22 mouse cellular contexts compared by ENCODE assay signal in genomic region chr3:35245003-35245402, GRCm38 (mm10).
DNase-seq lines count a peak whose midpoint lies in the region; ATAC-seq and TF ChIP-seq lines count a peak whose summit lies in the region.
"Had no signal": no experiment of that assay in that cellular context is flagged by ENCODE, and none has a peak within 500 bp of the region (broad histone marks: within the 10 kb centered on the region; RNA-seq: fewer than 3 reads in every experiment).

No protein-coding gene starts in this region.

- H3K27me3 ChIP-seq in forebrain, embryonic 13.5 days: no peaks in the 10 kb centered on the region
- no peaks in the 10 kb centered on the region for H3K27me3 ChIP-seq in forebrain, embryonic 15.5 days
- H3K27me3 ChIP-seq in limb, embryonic 13.5 days: no peaks in the 10 kb centered on the region
- H3K27me3 ChIP-seq in limb, embryonic 10.5 days (ENCODE audit: low read depth, poor library complexity, severe bottlenecking): no peaks in the 10 kb centered on the region
- H3K27me3 ChIP-seq: embryonic facial prominence, embryonic 12.5 days; heart, embryonic 15.5 days; hindbrain, embryonic 13.5 days; limb, embryonic 12.5 days had no signal

- no peak for ATAC-seq in forebrain, embryonic 13.5 days
- no peak for ATAC-seq in forebrain, embryonic 15.5 days (replicated peaks)
- ATAC-seq in limb, embryonic 13.5 days (ENCODE audit: low FRiP score, low read depth): no peak
- ATAC-seq: CD4-positive, CD25-positive, alpha-beta regulatory T cell, adult 4 months; inflammation-experienced regulatory T-cells, adult 6 months had no signal

- peaks cover 48% of the 10 kb centered on the region for H3K4me1 ChIP-seq in forebrain, embryonic 13.5 days
- peaks cover 22% of the 10 kb centered on the region for H3K4me1 ChIP-seq in forebrain, embryonic 15.5 days
- H3K4me1 ChIP-seq in limb, embryonic 13.5 days: peaks cover 14% of the 10 kb centered on the region
- no peaks in the 10 kb centered on the region for H3K4me1 ChIP-seq in limb, embryonic 10.5 days
- H3K4me1 ChIP-seq: embryonic facial prominence, embryonic 12.5 days; heart, embryonic 15.5 days; limb, embryonic 12.5 days had no signal

- no peak for TF ChIP-seq CTCF in brain, embryonic 14.5 days (IDR thresholded peaks at IDR 0.05; ENCODE audit: borderline replicate concordance, extremely low read depth, insufficient read depth, insufficient read length)

- 2% methylated on average over 8 of the region's 8 CpGs for WGBS in forebrain, embryonic 13.5 days
- 4% methylated on average over 8 of the region's 8 CpGs for WGBS in forebrain, embryonic 15.5 days
- 28% methylated on average over 8 of the region's 8 CpGs for WGBS in limb, embryonic 13.5 days
- WGBS in limb, embryonic 10.5 days: 41% methylated on average over 8 of the region's 8 CpGs

- DNase-seq in limb, embryonic 10.5 days (ENCODE audit: low spot score): no peak
- DNase-seq in brain, embryonic 14.5 days (ENCODE audit: low read depth): peak; percentile 65
- DNase-seq in embryo, embryonic 11 days: peak; percentile 26
- DNase-seq in thymus, postnatal 14 days: no peak
- DNase-seq: adrenal gland, postnatal 25 days; cerebellum, adult 18-20 months; kidney, adult 11 months; kidney, postnatal 14 days; lung, postnatal 36 days; right cerebral cortex, adult 18-20 months; spleen, adult 18-20 months; thymus, postnatal 36 days had no signal

- H3K9ac ChIP-seq in forebrain, embryonic 13.5 days: no peak overlapping the region
- no peak overlapping the region for H3K9ac ChIP-seq in forebrain, embryonic 15.5 days (replicated peaks)
- H3K9ac ChIP-seq in limb, embryonic 13.5 days: no peak overlapping the region
- H3K9ac ChIP-seq: embryonic facial prominence, embryonic 12.5 days; heart, embryonic 15.5 days; hindbrain, embryonic 13.5 days; limb, embryonic 12.5 days had no signal

- H3K27ac ChIP-seq in forebrain, embryonic 13.5 days: no peak overlapping the region
- H3K27ac ChIP-seq in forebrain, embryonic 15.5 days (replicated peaks): no peak overlapping the region
- no peak overlapping the region for H3K27ac ChIP-seq in limb, embryonic 13.5 days
- H3K27ac ChIP-seq in limb, embryonic 10.5 days: no peak overlapping the region
- H3K27ac ChIP-seq: embryonic facial prominence, embryonic 12.5 days; heart, embryonic 15.5 days; hindbrain, embryonic 13.5 days; limb, embryonic 12.5 days had no signal

- no peak overlapping the region for H3K4me3 ChIP-seq in forebrain, embryonic 13.5 days
- no peak overlapping the region for H3K4me3 ChIP-seq in forebrain, embryonic 15.5 days
- H3K4me3 ChIP-seq in limb, embryonic 13.5 days: no peak overlapping the region
- H3K4me3 ChIP-seq in limb, embryonic 10.5 days: no peak overlapping the region
- H3K4me3 ChIP-seq: embryonic facial prominence, embryonic 12.5 days; heart, embryonic 15.5 days; hindbrain, embryonic 13.5 days; limb, embryonic 12.5 days had no signal

- H3K4me2 ChIP-seq in forebrain, embryonic 13.5 days: peak overlapping the region; percentile 17; the same call in 1 of the 2 replicates
- no peak overlapping the region; the same call in 1 of the 2 replicates for H3K4me2 ChIP-seq in forebrain, embryonic 15.5 days (replicated peaks)
- H3K4me2 ChIP-seq in limb, embryonic 13.5 days (replicated peaks): 0 out of 2 replicates have a peak overlapping the region, but pooled peaks have one; percentile 3
- H3K4me2 ChIP-seq: embryonic facial prominence, embryonic 12.5 days; heart, embryonic 15.5 days; hindbrain, embryonic 13.5 days; limb, embryonic 12.5 days; liver, embryonic 11.5 days had no signal

- TF ChIP-seq POLR2A in brain, embryonic 14.5 days (IDR thresholded peaks at IDR 0.05; ENCODE audit: borderline replicate concordance, extremely low read depth, insufficient read depth, insufficient read length, poor library complexity, severe bottlenecking): no peak

- no peaks in the 10 kb centered on the region for H3K36me3 ChIP-seq in forebrain, embryonic 13.5 days (ENCODE audit: poor library complexity, severe bottlenecking)
- H3K36me3 ChIP-seq in forebrain, embryonic 15.5 days: no peaks in the 10 kb centered on the region
- no peaks in the 10 kb centered on the region for H3K36me3 ChIP-seq in limb, embryonic 13.5 days
- H3K36me3 ChIP-seq in limb, embryonic 10.5 days: no peaks in the 10 kb centered on the region
- H3K36me3 ChIP-seq: embryonic facial prominence, embryonic 12.5 days; heart, embryonic 15.5 days; hindbrain, embryonic 13.5 days; limb, embryonic 12.5 days had no signal

- no peaks in the 10 kb centered on the region for H3K9me3 ChIP-seq in forebrain, embryonic 13.5 days (replicated peaks)
- no peaks in the 10 kb centered on the region for H3K9me3 ChIP-seq in forebrain, embryonic 15.5 days
- H3K9me3 ChIP-seq in limb, embryonic 13.5 days: no peaks in the 10 kb centered on the region
- H3K9me3 ChIP-seq in limb, embryonic 10.5 days (replicated peaks): no peaks in the 10 kb centered on the region
- H3K9me3 ChIP-seq: embryonic facial prominence, embryonic 12.5 days; heart, embryonic 15.5 days; hindbrain, embryonic 13.5 days; limb, embryonic 12.5 days had no signal

Comparison
In these comparisons a context has a peak if more than half of its experiments do, and no peak if none do; other contexts are left out.
1. DNase-seq: peak in brain, embryonic 14.5 days (single experiment) and embryo, embryonic 11 days (single experiment); none in limb, embryonic 10.5 days (single experiment) and thymus, postnatal 14 days (single experiment).